Mouse (Mus musculus) midbrain, embryonic 16.5 days (tissue): ENCODE measurements at regions not wholly inside any gene's neighbourhood (a gene's known extent, or its start where the extent isn't known, plus 50 kb on each side); places are given as distances from the start of the nearest gene placed in this dataset.
"Not testable (repeated sequence)": the region's sequence is repeated elsewhere in the genome, so short reads cannot be mapped to it uniquely, and the experiment has no call there.

Experiments used
- ATAC-seq: fragments of 200-750 bp; cut with Nextera tagmentation; 2 replicates; pipeline ENCODE4 v1.8.0; 2017; ENCODE audit warnings: moderate TSS enrichment
- H3K27ac ChIP-seq: fragments of 300-500 bp; sonication (generic); 2 replicates; pipeline ENCODE4 v1.5.1; 2014; ENCODE audit warnings: mild to moderate bottlenecking, low read length, mixed read lengths
- H3K27me3 ChIP-seq: fragments of 300-500 bp; sonication (generic); 2 replicates; pipeline ENCODE4 v1.6.1; 2014; ENCODE audit warnings: low read depth, low read length, mixed read lengths; ENCODE audit not compliant: control insufficient read depth, insufficient read depth
- H3K36me3 ChIP-seq: fragments of 300-500 bp; sonication (generic); 2 replicates; pipeline ENCODE4 v1.6.1; 2014; ENCODE audit warnings: mild to moderate bottlenecking, low read length, moderate library complexity, mixed read lengths; ENCODE audit not compliant: control insufficient read depth, insufficient read depth
- H3K4me1 ChIP-seq: fragments of 300-500 bp; sonication (generic); 2 replicates; pipeline ENCODE4 v1.6.1; 2014; ENCODE audit warnings: mild to moderate bottlenecking, low read length, mixed read lengths; ENCODE audit not compliant: control insufficient read depth, insufficient read depth
- H3K4me2 ChIP-seq: fragments of 300-500 bp; sonication (generic); 2 replicates; pipeline ENCODE4 v1.6.1; 2014; ENCODE audit warnings: mild to moderate bottlenecking, low read length, mixed read lengths
- H3K4me3 ChIP-seq: fragments of 300-500 bp; sonication (generic); 2 replicates; pipeline ENCODE4 v1.5.1; 2014; ENCODE audit warnings: low read depth, mild to moderate bottlenecking, low read length, moderate library complexity, mixed read lengths
- H3K9ac ChIP-seq: fragments of 300-500 bp; sonication (generic); 2 replicates; pipeline ENCODE4 v1.6.1; 2014; ENCODE audit warnings: low read depth, low read length, mixed read lengths
- H3K9me3 ChIP-seq: fragments of 300-500 bp; sonication (generic); replicated peaks from 2 replicates; pipeline ENCODE4 v1.6.1; 2014; ENCODE audit warnings: mild to moderate bottlenecking, low read length, mixed read lengths; ENCODE audit not compliant: control insufficient read depth, poor library complexity, severe bottlenecking
- WGBS: fragments of 180-500 bp; shearing (Covaris S2); extraction: QIAGEN DNeasy Blood & Tissue Kit; methylation state at CpG from one replicate; pipeline ENCODE4 v1.1.7; 2014; 5-methylcytosine and 5-hydroxymethylcytosine counted together

DNA sequence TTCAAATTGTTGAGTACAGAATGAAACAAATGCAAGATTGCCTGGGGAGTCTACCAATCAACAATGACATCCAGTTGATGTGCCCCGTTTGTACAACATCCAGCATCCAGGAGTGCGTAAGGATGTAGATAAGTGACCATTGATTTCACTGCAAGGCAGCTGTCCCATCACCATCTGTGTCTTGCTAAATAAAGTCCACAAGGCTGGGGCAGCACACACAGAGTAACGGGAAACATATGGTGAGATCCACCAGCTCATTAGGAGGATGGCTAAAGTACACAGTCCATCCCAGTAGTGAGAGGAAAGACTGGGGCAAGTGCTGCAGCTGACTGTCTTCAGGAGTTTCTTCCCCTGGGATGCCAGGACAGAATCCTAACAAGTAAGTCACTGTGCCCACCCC, 284.8 kb downstream of the Phf3 start:
- Histone ChIP-seq H3K4me1 (0 out of 2 replicates have a peak, but pooled peaks cover 2% of the 10 kb centered on the region), H3K4me3 (no peak overlapping the region), H3K27ac (no peak overlapping the region), H3K4me2 (no peak overlapping the region), H3K9ac (no peak overlapping the region), H3K27me3 (no peaks in the 10 kb centered on the region), H3K9me3 (no peaks in the 10 kb centered on the region), H3K36me3 (no peaks in the 10 kb centered on the region)
- 71% methylated on average over 3 of the region's 3 CpGs for WGBS
- no peak for ATAC-seq

GRCm38 (mm10) chr1:30588336-30588735, 285.4 kb downstream of the Phf3 start:
- Histone ChIP-seq H3K27ac (no peak overlapping the region), H3K4me2 (no peak overlapping the region), H3K4me1 (0 out of 2 replicates have a peak, but pooled peaks cover 2% of the 10 kb centered on the region), H3K27me3 (no peaks in the 10 kb centered on the region), H3K9ac (no peak overlapping the region), H3K9me3 (no peaks in the 10 kb centered on the region), H3K36me3 (no peaks in the 10 kb centered on the region), H3K4me3 (no peak overlapping the region)
- no peak for ATAC-seq
- WGBS = 88% methylated on average over 4 of the region's 4 CpGs

DNA sequence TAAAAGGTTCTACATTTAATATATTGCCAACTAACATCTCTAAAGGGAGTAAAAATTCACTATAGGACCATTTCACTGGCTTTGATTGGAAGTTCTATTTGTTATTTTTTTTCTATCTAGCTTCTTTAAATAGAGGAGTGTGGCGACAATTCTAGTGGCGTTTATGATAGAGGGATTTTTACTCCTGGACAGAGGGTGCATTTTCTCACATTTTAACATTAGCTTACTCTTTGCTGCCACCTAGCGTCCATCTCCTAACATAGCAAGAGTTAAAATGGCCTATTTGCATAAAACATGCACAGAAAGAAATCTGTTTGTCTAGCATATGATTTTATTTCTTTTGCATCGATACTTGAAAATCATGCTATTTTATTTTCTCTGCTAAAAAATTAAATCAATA, 288.9 kb downstream of the Phf3 start:
- peak; percentile 62; the same call in 1 of the 2 replicates for ATAC-seq
- Histone ChIP-seq H3K27ac (no peak overlapping the region), H3K9ac (no peak overlapping the region), H3K36me3 (no peaks in the 10 kb centered on the region), H3K4me3 (no peak overlapping the region), H3K9me3 (no peaks in the 10 kb centered on the region), H3K4me1 (no peaks in the 10 kb centered on the region), H3K27me3 (no peaks in the 10 kb centered on the region), H3K4me2 (no peak overlapping the region)
- WGBS = 2% methylated on average over 4 of the region's 4 CpGs

- Histone ChIP-seq H3K27ac (no peak overlapping the region), H3K36me3 (no peaks in the 10 kb centered on the region), H3K9ac (no peak overlapping the region), H3K4me3 (no peak overlapping the region), H3K9me3 (no peaks in the 10 kb centered on the region), H3K4me2 (no peak overlapping the region), H3K4me1 (no peaks in the 10 kb centered on the region), H3K27me3 (no peaks in the 10 kb centered on the region)
- 79% methylated on average over 6 of the region's 6 CpGs for WGBS
- no peak for ATAC-seq
These were observed 289.9 kb downstream of the Phf3 start for GRCm38 (mm10) chr1:30583860-30584259.

DNA sequence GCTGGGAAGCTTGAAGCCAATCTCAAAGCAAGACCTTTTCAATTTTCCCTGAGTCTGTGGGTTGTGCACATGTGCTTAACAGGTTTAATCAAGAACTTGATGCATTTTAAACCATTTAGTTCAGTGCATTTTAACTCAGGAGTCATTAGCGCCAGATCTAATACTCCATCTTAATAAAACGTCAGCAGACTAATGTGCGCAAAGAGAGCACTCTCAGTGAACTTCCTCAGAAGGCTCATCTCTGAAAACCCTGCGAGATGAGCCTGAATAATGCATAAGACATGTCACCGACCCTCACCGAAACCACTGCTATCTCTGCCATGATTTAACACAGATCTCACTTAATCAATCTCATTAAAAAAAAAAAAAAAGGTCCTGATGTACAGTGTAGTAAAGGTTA, 309.0 kb downstream of the Phf3 start:
- H3K9me3 ChIP-seq = no peaks in the 10 kb centered on the region
- H3K4me1 ChIP-seq = no peaks in the 10 kb centered on the region
- no peak for ATAC-seq
- H3K27me3 ChIP-seq = no peaks in the 10 kb centered on the region
- no peak overlapping the region for H3K27ac ChIP-seq
- no peak overlapping the region for H3K4me2 ChIP-seq
- H3K36me3 ChIP-seq = no peaks in the 10 kb centered on the region
- no peak overlapping the region for H3K9ac ChIP-seq
- WGBS = 87% methylated on average over 6 of the region's 6 CpGs
- no peak overlapping the region for H3K4me3 ChIP-seq

DNA sequence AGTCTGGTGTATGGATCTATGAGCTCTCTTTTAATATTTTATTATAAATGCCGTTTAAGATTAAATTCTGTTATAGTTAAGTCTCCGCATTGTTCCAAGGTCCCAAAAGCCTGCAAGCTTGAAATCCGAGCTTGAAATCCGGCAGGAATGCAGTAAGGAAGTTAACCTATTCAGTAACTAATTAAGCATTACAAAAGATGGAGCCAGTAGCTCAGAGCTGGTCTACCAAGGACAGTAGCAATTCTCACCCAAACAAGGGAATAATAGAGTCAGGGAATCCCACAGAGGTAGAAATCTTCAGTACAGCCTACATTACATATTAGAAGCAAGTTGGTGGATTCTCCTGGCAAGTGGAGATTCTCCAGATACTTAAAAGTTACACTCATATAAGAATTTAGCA, 325.0 kb downstream of the Phf3 start:
- WGBS = 11% methylated on average over 4 of the region's 4 CpGs
- not testable (repeated sequence) for H3K4me1 ChIP-seq, H3K4me3 ChIP-seq, ATAC-seq, H3K4me2 ChIP-seq, H3K9ac ChIP-seq, H3K27me3 ChIP-seq, H3K27ac ChIP-seq, H3K9me3 ChIP-seq, H3K36me3 ChIP-seq

DNA sequence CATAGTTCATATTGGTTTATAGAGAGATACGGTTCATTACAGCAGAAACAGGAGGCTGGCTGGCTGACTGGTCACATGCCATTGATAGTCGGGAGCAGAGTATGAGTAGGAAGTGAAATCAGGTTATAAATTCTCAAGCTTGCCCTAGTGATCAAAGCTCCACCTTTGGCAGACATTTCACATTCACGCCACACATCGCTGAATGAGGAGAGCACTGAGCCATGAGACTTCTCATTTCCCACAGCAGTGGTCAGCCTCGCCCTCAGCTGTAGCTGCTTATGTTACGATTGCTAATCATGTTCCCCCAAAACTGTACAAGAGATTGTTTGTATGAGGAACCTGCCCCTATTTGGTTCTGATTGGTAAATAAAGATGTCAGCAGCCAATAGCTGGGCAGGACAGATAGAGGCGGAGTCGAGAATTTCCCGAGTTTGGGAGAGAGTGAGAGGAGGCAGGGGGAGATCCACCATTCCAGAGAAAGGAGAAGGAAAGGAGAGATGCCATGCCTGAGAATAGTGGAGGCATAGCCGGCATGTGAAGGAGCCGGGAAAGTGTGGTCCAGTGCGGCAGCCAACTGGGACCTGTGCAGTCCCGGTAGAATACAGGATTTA, 333.5 kb downstream of the Phf3 start:
- Histone ChIP-seq H3K4me1 (no peaks in the 10 kb centered on the region), H3K36me3 (no peaks in the 10 kb centered on the region), H3K4me3 (no peak overlapping the region), H3K9me3 (0 out of 2 replicates have a peak, but pooled peaks cover 2% of the 10 kb centered on the region), H3K4me2 (no peak overlapping the region), H3K27ac (no peak overlapping the region), H3K9ac (no peak overlapping the region), H3K27me3 (no peaks in the 10 kb centered on the region)
- ATAC-seq = no peak
- WGBS = 92% methylated on average over 13 of the region's 13 CpGs

DNA sequence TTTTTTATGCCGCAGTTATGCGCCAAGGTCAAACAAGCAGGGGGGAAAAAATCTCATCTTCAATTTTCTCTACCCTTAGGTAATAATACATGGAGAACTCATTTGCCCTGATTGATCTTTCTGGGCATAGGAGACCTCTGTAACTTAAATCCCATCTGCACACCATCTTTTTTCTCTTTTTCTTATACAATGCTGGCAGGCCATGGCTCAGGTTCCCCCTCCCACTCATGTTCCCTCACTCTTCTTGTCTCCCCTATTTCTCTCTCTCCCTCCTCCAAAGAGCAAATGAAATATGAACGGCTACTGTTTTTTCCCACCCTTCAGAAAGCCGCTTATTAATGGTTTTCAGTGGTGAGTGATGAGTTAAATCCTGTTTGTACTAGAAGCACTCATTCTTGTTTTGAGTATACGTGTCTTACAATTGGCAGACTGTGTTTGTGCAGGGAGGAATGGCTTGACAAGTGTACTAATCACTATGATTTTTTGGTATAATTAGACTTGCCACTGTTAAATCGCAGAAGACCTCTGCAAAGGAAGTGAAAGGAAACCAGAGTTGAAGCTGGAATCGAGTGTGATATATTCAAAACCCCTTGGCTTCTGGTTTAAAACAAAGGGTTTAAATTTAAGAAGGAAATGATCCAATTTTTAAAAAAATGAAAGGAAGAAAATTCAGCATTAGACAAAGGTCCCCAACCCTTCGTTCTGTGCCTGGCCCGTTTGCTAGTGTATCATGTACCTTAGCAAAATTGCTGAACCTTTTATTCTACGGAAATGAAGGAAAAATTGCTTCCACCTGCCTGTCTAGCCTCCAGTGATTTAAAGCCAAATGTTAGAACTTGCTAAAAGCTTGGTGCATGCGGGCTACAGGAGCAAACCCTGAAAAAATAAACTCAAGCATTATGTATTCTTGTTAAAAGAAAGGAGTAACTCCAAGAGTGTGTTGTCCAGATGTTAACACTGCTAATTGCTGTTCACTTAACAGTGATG, 336.4 kb downstream of the Phf3 start:
- 64% methylated on average over 11 of the region's 11 CpGs for WGBS
- Histone ChIP-seq H3K27me3 (no peaks in the 10 kb centered on the region), H3K9me3 (0 out of 2 replicates have a peak, but pooled peaks cover 2% of the 10 kb centered on the region), H3K27ac (no peak overlapping the region), H3K36me3 (no peaks in the 10 kb centered on the region), H3K4me1 (no peaks in the 10 kb centered on the region), H3K9ac (no peak overlapping the region), H3K4me3 (no peak overlapping the region), H3K4me2 (no peak overlapping the region)
- no peak for ATAC-seq

DNA sequence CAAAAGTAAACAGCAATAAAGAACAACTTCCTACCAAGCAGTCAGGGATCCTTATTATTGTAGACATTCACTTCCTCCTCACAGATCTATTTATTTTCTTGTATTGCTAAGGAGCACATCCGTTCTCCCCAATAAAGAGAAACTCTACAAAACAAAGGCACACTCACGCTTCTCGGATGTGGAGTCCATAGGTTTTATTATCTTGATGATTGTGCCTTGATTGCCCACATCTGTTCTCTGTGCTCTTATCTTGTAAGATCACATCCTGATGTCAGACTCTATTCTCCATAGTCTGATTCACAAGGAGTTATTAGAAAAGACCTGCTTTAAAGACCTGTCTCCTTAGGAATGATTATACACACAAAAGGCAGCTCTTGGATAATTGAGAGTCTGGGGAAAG, 356.4 kb downstream of the Phf3 start:
- 89% methylated on average over 3 of the region's 3 CpGs for WGBS
- H3K4me3 ChIP-seq = no peak overlapping the region
- H3K9ac ChIP-seq = no peak overlapping the region
- H3K36me3 ChIP-seq = no peaks in the 10 kb centered on the region
- no peak overlapping the region for H3K27ac ChIP-seq
- H3K4me2 ChIP-seq = no peak overlapping the region
- no peak for ATAC-seq
- H3K9me3 ChIP-seq = no peaks in the 10 kb centered on the region
- no peaks in the 10 kb centered on the region for H3K27me3 ChIP-seq
- H3K4me1 ChIP-seq = no peaks in the 10 kb centered on the region
